Mouse (Mus musculus) intestine, postnatal 0 days (tissue): Measurements from ENCODE around the gene Ccng2. TPM values are rescaled to one million over a fixed set of nuclear protein-coding genes. Genes with fewer than 3 reads are reported as not detected.

Experiments
- ATAC-seq: fragments of 200-750 bp; cut with Nextera tagmentation; 2 replicates; pipeline ENCODE4 v1.8.0; 2017; ENCODE audit warnings: mild to moderate bottlenecking, moderate TSS enrichment, moderate library complexity
- H3K27ac ChIP-seq: fragments of 300-500 bp; sonication (generic); 2 replicates; pipeline ENCODE4 v1.5.1; 2014; ENCODE audit warnings: mild to moderate bottlenecking, low read depth, low read length, moderate library complexity
- H3K27me3 ChIP-seq: fragments of 300-500 bp; sonication (generic); replicated peaks from 2 replicates; pipeline ENCODE4 v1.6.1; 2014; ENCODE audit warnings: low read length, mixed read lengths; ENCODE audit not compliant: control insufficient read depth, insufficient read depth
- H3K36me3 ChIP-seq: fragments of 300-500 bp; sonication (generic); 2 replicates; pipeline ENCODE4 v1.6.1; 2014; ENCODE audit warnings: mild to moderate bottlenecking, moderate library complexity; ENCODE audit not compliant: control insufficient read depth, insufficient read depth
- H3K4me1 ChIP-seq: fragments of 300-500 bp; sonication (generic); replicated peaks from 2 replicates; pipeline ENCODE4 v1.6.1; 2014; ENCODE audit warnings: antibody characterized with exemption, low read length, mixed read lengths; ENCODE audit not compliant: control insufficient read depth, insufficient read depth
- H3K4me2 ChIP-seq: fragments of 300-500 bp; sonication (generic); replicated peaks from 2 replicates; pipeline ENCODE4 v1.6.1; 2014; ENCODE audit warnings: low read depth, mild to moderate bottlenecking, moderate library complexity
- H3K4me3 ChIP-seq: fragments of 300-500 bp; sonication (generic); 2 replicates; pipeline ENCODE4 v1.5.1; 2014; ENCODE audit warnings: low read depth, low read length
- H3K9ac ChIP-seq: fragments of 300-500 bp; sonication (generic); 2 replicates; pipeline ENCODE4 v1.6.1; 2014; ENCODE audit warnings: mild to moderate bottlenecking, low read depth, low read length
- H3K9me3 ChIP-seq: fragments of 300-500 bp; sonication (generic); 2 replicates; pipeline ENCODE4 v1.6.1; 2016; ENCODE audit warnings: mixed run types; ENCODE audit not compliant: control insufficient read depth
- CTCF ChIP-seq: sonication (generic); IDR thresholded peaks from 2 replicates; pipeline ENCODE4 v1.5.1; 2016; ENCODE audit warnings: low read depth, mild to moderate bottlenecking, control low read depth, antibody characterized with exemption, moderate library complexity
- WGBS: fragments of 180-500 bp; shearing (Covaris S2); extraction: QIAGEN DNeasy Blood & Tissue Kit; methylation state at CpG from one replicate; pipeline ENCODE4 v1.1.7; 2014; 5-methylcytosine and 5-hydroxymethylcytosine counted together
- polyA plus RNA-seq: library from polyadenylated mRNA; unstranded; fragments of >200 nt; fragmentation: Nextera tagmentation; extraction: Ambion mirVana; gene quantifications from 2 replicates; pipeline ENCODE4 v1.2.1, GENCODE M21; 2015

Ccng2 gene
- polyA plus RNA-seq, 1 experiment from 2014 or later = 34.5 TPM

GRCm38 (mm10) chr5:93256820-93257405 lies 10.1 kb upstream of the Ccng2 start:
- Histone ChIP-seq H3K4me1 (no peaks in the 10 kb centered on the region), H3K9ac (no peak overlapping the region), H3K27ac (no peak overlapping the region), H3K36me3 (no peaks in the 10 kb centered on the region), H3K4me2 (no peak overlapping the region), H3K9me3 (no peaks in the 10 kb centered on the region), H3K4me3 (no peak overlapping the region), H3K27me3 (no peaks in the 10 kb centered on the region)
- no peak for ATAC-seq
- TF ChIP-seq CTCF = no peak

GRCm38 (mm10) chr5:93259349-93259748 lies 7.7 kb upstream of the Ccng2 start:
- Histone ChIP-seq H3K4me1 (0 out of 2 replicates have a peak, but pooled peaks cover 1% of the 10 kb centered on the region), H3K9me3 (no peaks in the 10 kb centered on the region), H3K4me3 (no peak overlapping the region), H3K4me2 (no peak overlapping the region), H3K9ac (no peak overlapping the region), H3K36me3 (no peaks in the 10 kb centered on the region), H3K27ac (no peak overlapping the region), H3K27me3 (no peaks in the 10 kb centered on the region)
- no peak for ATAC-seq
- no peak for TF ChIP-seq CTCF

DNA sequence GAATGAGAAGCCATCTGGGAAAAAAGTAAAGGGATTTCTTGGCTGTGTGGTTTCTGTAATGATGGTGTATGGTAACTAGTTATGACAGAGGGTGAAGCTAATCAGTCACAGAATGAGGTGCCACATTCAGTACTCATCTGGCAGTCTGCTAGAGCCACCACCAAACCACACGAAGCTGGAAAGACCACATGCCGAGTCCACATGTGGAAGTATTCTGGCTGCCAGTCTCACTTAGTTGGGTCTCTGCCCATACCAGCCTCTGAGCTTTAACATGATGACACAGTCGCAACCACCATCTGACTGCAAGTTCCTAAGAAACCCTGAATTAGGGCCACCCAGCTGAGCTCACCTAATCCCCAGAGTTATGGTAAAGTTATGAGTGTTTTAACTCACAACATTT lies 6.1 kb upstream of the Ccng2 start:
- Histone ChIP-seq H3K9ac (no peak overlapping the region), H3K27ac (no peak overlapping the region), H3K36me3 (no peaks in the 10 kb centered on the region), H3K4me2 (no peak overlapping the region), H3K4me3 (no peak overlapping the region), H3K4me1 (peaks cover 2% of the 10 kb centered on the region; the same call in 1 of the 2 replicates), H3K27me3 (no peaks in the 10 kb centered on the region), H3K9me3 (no peaks in the 10 kb centered on the region)
- no peak for TF ChIP-seq CTCF
- WGBS = 76% methylated on average over 3 of the region's 3 CpGs
- no peak for ATAC-seq

DNA sequence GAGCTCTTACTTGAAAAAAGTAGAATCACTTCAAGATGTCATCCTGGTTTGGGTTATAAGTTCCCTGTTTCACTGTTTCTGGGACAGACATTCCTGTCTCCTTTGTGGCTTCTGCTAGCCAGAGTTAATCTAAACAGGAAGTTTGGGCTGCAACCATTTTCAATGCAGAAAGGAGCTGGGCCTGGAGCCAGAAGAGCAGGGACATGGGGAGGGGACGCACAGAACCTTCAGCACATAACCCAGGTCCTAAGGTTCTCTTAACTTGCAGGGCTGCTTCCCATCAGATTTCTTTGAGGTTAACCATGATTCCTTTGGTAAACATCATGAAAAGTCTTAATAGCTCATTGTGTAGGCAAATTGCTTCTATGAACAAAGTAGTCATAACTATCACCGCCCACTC lies 4.3 kb upstream of the Ccng2 start:
- ATAC-seq = no peak
- WGBS = 77% methylated on average over 2 of the region's 2 CpGs
- H3K4me2 ChIP-seq = no peak overlapping the region
- no peaks in the 10 kb centered on the region for H3K27me3 ChIP-seq
- no peak for TF ChIP-seq CTCF
- H3K27ac ChIP-seq = no peak overlapping the region
- H3K4me3 ChIP-seq = no peak overlapping the region
- no peaks in the 10 kb centered on the region for H3K36me3 ChIP-seq
- H3K9me3 ChIP-seq = no peaks in the 10 kb centered on the region
- H3K4me1 ChIP-seq = peaks cover 2% of the 10 kb centered on the region; the same call in 1 of the 2 replicates
- H3K9ac ChIP-seq = no peak overlapping the region

GRCm38 (mm10) chr5:93263396-93264075 lies 3.5 kb upstream of the Ccng2 start:
- WGBS = 81% methylated on average over 6 of the region's 6 CpGs
- H3K36me3 ChIP-seq = no peaks in the 10 kb centered on the region
- no peaks in the 10 kb centered on the region for H3K27me3 ChIP-seq
- H3K9ac ChIP-seq = no peak overlapping the region
- peaks cover 2% of the 10 kb centered on the region; the same call in 1 of the 2 replicates for H3K4me1 ChIP-seq
- ATAC-seq = no peak
- H3K4me3 ChIP-seq = no peak overlapping the region
- no peak overlapping the region for H3K4me2 ChIP-seq
- H3K9me3 ChIP-seq = no peaks in the 10 kb centered on the region
- TF ChIP-seq CTCF = no peak
- H3K27ac ChIP-seq = no peak overlapping the region

- no peak for ATAC-seq
- WGBS = 55% methylated on average over 1 of the region's 1 CpGs
- Histone ChIP-seq H3K36me3 (no peaks in the 10 kb centered on the region), H3K9me3 (no peaks in the 10 kb centered on the region), H3K27me3 (no peaks in the 10 kb centered on the region), H3K4me2 (no peak overlapping the region), H3K27ac (no peak overlapping the region; the same call in 1 of the 2 replicates), H3K4me1 (peaks cover 2% of the 10 kb centered on the region; the same call in 1 of the 2 replicates), H3K4me3 (no peak overlapping the region), H3K9ac (no peak overlapping the region)
- no peak for TF ChIP-seq CTCF
Observed at GRCm38 (mm10) chr5:93264136-93264700, 2.8 kb upstream of the Ccng2 start.
